Mouse (Mus musculus) small intestine, adult 10 weeks (tissue): ENCODE data around the gene Vmn1r220. TPM values are rescaled to one million over a fixed set of nuclear protein-coding genes. Genes with fewer than 3 reads are reported as not detected.

Experiments used
- polyA plus RNA-seq: library from polyadenylated mRNA; stranded (reverse); fragments of 350-450 nt; fragmentation: Illumina TruSeq; extraction: RNeasy Lipid Tissue Mini Kit (QIAGEN cat#74804); gene quantifications from one replicate; pipeline ENCODE4 v1.2.3, GENCODE M21; 2014; ENCODE audit warnings: low replicate concordance

Vmn1r220 gene
- not detected for polyA plus RNA-seq

GRCm38 (mm10) chr13:23187875-23188274, at the start of gene Vmn1r220:
TSS of gene Vmn1r220 (minus strand) at chr13:23187975.

GRCm38 (mm10) chr13:23235847-23236246, 48.1 kb upstream of the Vmn1r220 start, which contains the start of gene Vmn1r222:
TSS of gene Vmn1r222 (minus strand) at chr13:23235947.

GRCm38 (mm10) chr13:23213827-23214226, 26.1 kb upstream of the Vmn1r220 start, which contains the start of gene Vmn1r221:
TSS of gene Vmn1r221 (plus strand) at chr13:23214127.

GRCm38 (mm10) chr13:23159012-23159411, 28.8 kb downstream of the Vmn1r220 start, which contains the start of gene Vmn1r219:
TSS of gene Vmn1r219 (plus strand) at chr13:23159312.

GRCm38 (mm10) chr13:23133099-23133498, 54.7 kb downstream of the Vmn1r220 start, which contains the start of gene Vmn1r218:
TSS of gene Vmn1r218 (plus strand) at chr13:23133155.

Other genes with a start within 250 kb of the Vmn1r220 start
- gene Vmn1r213, start 180.3 kb downstream of the Vmn1r220 start, polyA plus RNA-seq, result not detected
- gene Vmn1r214, start 157.6 kb downstream of the Vmn1r220 start, polyA plus RNA-seq, result not detected
- gene Vmn1r215, start 120.0 kb downstream of the Vmn1r220 start, polyA plus RNA-seq, result not detected
- gene Vmn1r217, start 69.7 kb downstream of the Vmn1r220 start, polyA plus RNA-seq, result not detected
- gene Vmn1r218, start 54.8 kb downstream of the Vmn1r220 start, polyA plus RNA-seq, result not detected
- not detected for gene Vmn1r219, start 28.7 kb downstream of the Vmn1r220 start, polyA plus RNA-seq
- not detected for gene Vmn1r221, start 26.2 kb upstream of the Vmn1r220 start, polyA plus RNA-seq
- gene Vmn1r222, start 48.0 kb upstream of the Vmn1r220 start, polyA plus RNA-seq, result not detected
- not detected for gene Vmn1r223, start 59.2 kb upstream of the Vmn1r220 start, polyA plus RNA-seq
- 62.6 TPM for gene Zfp322a, start 181.2 kb upstream of the Vmn1r220 start, polyA plus RNA-seq
- 1.4 TPM for gene Abt1, start 235.9 kb upstream of the Vmn1r220 start, polyA plus RNA-seq